Mouse (Mus musculus): ENCODE measurements around the gene Gnb2.

Gnb2 gene

GRCm38 (mm10) chr5:137533117-137533827, at the start of gene Gnb2, which contains the start of gene Epo:
Gnb2 (minus strand) TSS chr5:137533510.
Epo (minus strand) TSS chr5:137533242.
- DNase-seq: peak; percentile 99

- DNase-seq: no peak
These were observed 49.4 kb upstream of the Gnb2 start for GRCm38 (mm10) chr5:137582702-137583101.

GRCm38 (mm10) chr5:137580246-137580645, 46.9 kb upstream of the Gnb2 start:
- DNase-seq: no peak

- peak; percentile 41 for DNase-seq
These were observed 41.2 kb upstream of the Gnb2 start for GRCm38 (mm10) chr5:137574470-137574901.

DNA sequence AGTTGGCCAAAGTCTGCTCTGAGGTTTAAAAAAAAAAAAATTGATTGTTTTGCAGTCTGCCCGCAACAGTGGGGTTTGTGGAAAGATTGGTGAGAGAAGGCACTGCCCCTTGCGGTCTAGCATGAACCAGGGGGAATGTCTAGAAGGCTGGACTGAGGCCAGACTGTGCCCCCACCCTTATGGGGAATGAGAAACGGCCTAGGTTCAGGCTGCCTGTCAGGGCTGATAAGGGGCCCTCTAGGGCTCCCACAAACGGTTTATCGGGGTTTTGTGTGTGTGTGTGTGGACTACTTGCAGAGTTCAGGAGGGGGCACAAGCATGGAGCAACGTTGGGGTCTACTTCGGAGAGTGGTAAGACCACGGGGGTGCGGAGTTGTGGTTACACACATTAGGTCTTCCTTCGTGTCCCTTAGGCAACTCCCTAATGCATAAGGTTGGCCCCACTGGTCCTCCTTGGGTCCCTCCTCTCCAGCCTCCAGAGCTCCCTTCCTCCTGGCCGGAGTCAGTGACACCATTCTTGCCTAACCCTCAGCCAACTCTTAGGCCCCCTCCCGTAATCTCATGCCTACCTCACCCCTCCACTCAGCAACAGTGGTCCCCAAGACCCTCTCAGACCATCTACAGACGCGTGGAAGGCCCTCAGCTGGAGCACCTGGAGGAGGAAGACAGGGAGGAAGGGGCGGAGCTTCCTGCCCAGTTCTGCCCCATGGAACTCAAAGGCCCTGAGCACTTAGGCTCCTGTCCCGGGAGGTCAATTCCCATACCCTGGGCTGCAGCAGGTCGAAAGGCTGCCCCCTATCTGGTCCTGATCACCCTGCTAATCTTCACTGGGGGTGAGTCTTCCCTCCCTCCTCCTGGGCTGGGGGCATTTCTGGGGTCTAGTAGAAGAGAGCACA, 37.6 kb upstream of the Gnb2 start:
- DNase-seq: no peak

- no peak for DNase-seq
These were observed 36.9 kb upstream of the Gnb2 start for GRCm38 (mm10) chr5:137570181-137570580.

DNA sequence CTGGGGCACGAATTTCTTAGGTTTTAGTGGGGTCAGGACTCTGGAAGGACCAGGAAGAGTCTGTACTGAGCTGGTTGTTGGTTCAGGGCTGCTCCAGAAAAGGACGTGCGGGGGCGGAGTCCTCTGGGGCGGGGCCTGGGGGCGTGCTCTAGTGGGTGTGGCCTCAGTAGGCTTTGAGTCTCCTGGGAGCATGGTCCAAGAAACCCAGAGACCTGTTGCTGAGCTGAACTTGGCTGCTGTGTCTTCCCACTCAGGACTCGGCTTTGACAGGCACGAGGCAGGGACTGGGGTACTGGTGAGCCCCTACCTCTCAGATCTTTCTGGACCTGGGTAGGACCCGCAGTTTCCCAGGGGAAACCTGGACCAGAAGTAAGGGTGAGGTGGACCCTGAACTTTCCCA, 36.4 kb upstream of the Gnb2 start, which contains the start of gene Tfr2:
TSS of gene Tfr2 (plus strand) at position 176 of the 400 bp plus-strand sequence.
- peak; percentile 63 for DNase-seq

GRCm38 (mm10) chr5:137569031-137569430, 35.7 kb upstream of the Gnb2 start:
- DNase-seq: no peak

GRCm38 (mm10) chr5:137568223-137568798, 35.0 kb upstream of the Gnb2 start:
- no peak for DNase-seq

DNA sequence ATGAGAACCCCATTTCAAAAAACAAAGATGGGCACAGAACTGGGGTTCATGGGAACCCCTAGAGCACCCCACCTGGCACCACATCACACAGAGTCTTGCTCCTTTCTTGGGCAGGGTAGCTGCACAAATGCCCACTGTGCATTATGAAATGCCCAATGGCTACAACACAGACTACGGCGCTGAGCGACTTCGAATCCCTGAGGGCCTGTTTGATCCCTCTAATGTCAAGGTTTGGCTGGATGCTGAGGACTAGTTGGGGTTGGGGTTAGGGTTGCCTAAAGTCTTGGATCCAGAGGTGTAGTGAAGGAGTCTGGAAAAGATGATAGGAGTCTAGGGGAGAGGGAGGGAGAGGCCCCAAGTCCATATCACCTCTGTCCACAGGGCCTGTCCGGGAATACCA, 33.1 kb upstream of the Gnb2 start:
- DNase-seq: no peak

- no peak for DNase-seq
These were observed 32.4 kb upstream of the Gnb2 start for GRCm38 (mm10) chr5:137565744-137566143.

DNA sequence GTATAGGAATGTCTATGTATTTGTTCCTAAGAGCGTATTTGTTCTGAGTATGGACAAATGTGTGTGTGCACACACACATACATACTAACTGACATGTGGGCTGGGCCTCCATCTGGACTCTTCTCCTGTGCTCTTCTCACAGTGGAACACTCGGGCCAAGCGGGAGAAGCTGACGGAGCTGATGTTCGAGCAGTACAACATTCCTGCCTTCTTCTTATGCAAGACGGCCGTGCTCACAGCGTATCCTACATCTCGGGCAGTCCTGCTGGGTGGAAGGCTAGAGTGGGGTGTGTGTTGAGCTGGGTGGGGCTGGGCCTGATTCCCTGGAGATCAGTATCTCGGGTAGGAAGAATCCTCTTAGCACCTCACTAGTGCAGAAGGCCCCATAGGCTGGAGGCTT, 29.7 kb upstream of the Gnb2 start:
- no peak for DNase-seq

- no peak for DNase-seq
These were observed 28.2 kb upstream of the Gnb2 start for GRCm38 (mm10) chr5:137561556-137561955.

GRCm38 (mm10) chr5:137553898-137554297, 20.6 kb upstream of the Gnb2 start:
- DNase-seq: no peak

- DNase-seq: peak; percentile 85
These were observed 20.1 kb upstream of the Gnb2 start, which contains the start of gene Actl6b for GRCm38 (mm10) chr5:137553411-137553837. Actl6b (plus strand) TSS chr5:137553517.

DNA sequence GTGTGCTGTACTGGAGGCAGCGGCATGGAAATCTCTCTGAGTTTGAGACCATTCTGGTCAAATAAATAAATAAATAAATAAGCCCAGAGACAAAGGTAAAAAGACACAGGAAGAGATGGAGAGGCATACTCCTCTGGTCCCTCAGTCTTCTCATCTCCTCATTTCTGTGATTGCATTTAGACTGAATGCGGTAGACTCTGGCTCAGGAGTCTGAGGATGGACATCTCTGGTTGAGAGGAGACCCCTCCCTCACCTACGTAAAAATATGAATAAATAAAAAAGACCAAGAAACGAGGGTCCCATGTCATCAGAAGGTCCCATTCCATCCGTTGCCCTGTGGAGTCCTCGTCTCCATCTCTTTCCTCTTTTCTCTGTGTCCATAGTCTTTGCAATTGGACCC, 19.7 kb upstream of the Gnb2 start:
- no peak for DNase-seq

GRCm38 (mm10) chr5:137551119-137551518, 17.8 kb upstream of the Gnb2 start:
- DNase-seq: no peak

DNA sequence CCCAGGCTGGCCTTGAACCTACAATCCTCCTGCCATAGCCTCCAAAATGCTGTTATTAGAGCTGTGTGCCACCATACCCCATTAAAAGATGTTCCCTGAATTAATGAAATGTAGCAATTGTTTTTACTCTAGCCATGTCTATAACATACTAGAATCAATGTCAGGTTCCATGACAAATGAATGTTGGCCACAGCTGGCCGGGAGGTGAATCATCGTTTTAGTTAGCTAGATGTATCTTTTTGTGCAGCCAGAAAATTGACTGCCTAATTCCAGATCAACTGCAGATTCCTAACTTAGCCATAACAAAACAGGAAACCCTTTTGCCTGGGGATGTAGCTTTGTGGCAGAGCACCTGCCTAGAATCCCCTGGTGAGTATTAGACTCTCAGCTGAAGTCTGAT, 16.5 kb upstream of the Gnb2 start:
- no peak for DNase-seq

DNA sequence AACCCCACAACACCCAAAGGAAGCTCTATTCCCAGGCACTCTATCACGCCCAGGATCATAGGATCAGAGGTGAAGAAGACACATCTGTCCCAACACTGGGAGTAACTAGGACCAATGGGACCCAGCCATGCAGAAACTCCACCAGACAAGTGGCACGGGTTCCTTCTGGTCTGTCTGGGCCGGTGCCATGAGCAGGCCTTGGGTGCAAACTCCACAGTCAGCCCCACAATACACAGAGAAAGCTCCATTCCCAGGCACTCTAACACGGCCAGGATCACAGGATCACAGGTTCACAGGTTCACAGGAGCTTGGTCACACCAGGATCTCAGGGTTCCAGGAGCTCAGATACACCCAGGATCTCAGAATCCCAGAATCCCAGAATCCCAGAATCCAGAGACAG, 12.3 kb upstream of the Gnb2 start:
- DNase-seq: no peak

- DNase-seq: no peak
These were observed 11.6 kb upstream of the Gnb2 start for GRCm38 (mm10) chr5:137544926-137545325.

- DNase-seq: no peak
These were observed 8.6 kb upstream of the Gnb2 start for GRCm38 (mm10) chr5:137541768-137542540.

DNA sequence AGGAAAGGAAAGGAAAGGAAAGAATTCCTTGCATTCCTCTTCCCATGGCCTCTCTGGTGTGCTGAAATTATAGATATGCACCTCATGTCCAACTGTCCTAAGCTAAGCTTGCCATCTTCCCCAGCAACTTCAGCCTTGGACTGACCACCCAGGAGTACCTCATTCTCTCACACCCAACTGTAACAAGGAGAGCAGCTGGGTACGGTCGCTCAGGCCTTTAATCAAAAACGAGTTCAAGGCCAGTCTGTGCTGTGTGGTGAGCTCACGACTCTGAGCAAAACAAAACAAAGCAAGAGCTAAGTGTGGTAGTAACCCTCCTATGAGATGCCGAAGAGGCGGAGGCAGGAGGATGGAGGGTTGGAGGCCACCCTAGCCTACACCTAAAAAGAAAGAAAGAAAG, 7.7 kb upstream of the Gnb2 start:
- no peak for DNase-seq

Data from kidney, postnatal 14 days (tissue).